Mouse (Mus musculus) liver, adult 2 months (tissue): ENCODE measurements around the gene Vmn1r2.
"Not testable (repeated sequence)": the region's sequence is repeated elsewhere in the genome, so short reads cannot be mapped to it uniquely, and the experiment has no call there.

Experiments
- CTCF ChIP-seq: fragments of 200-500 bp; IDR thresholded peaks from 2 replicates; pipeline ENCODE4 v1.5.1; 2011; ENCODE audit warnings: low read depth, low read length, control low read depth
- POLR2A ChIP-seq: fragments of 200-500 bp; IDR thresholded peaks from 2 replicates; pipeline ENCODE4 v1.6.1; 2011; ENCODE audit warnings: low read length, control low read depth; ENCODE audit not compliant: insufficient read depth; ENCODE audit errors: extremely low read depth

DNA sequence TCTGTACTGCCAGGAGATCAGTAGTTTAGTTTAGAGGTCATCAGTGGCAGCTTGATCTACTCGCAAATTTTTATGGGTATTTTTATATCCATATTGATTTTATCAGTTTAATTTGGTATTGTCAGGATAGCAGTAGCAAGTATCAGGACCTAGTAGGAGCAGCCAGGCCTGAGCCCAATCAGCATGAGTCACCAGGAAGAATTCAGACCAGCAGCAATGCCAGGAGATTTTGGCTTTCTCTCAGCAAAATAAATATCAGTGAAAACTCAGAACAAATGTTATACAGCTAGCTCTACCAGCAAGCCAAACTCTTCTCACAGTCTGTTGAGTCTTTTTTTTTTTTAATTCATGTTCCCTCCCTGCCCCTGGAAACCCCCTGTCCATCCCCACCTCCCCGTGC lies 13.8 kb upstream of the Vmn1r2 start:
- TF ChIP-seq POLR2A, CTCF: not testable (repeated sequence)
